Mouse (Mus musculus) activated CD4-positive, CD25-positive, alpha-beta regulatory T cell, adult 4 months (primary cell): ENCODE data around the gene Tas2r124. TPM values are rescaled to one million over a fixed set of nuclear protein-coding genes. Genes with fewer than 3 reads are reported as not detected.

Source experiments
- ATAC-seq: one replicate; pipeline ENCODE4 v1.8.0; 2017
- polyA plus RNA-seq, 2 experiments: library from polyadenylated mRNA; unstranded; fragments of 100-300 nt; shearing (Covaris generic); gene quantifications; one replicate each; pipeline ENCODE4 v1.2.1; 2017

Tas2r124 gene
- not detected for polyA plus RNA-seq

DNA sequence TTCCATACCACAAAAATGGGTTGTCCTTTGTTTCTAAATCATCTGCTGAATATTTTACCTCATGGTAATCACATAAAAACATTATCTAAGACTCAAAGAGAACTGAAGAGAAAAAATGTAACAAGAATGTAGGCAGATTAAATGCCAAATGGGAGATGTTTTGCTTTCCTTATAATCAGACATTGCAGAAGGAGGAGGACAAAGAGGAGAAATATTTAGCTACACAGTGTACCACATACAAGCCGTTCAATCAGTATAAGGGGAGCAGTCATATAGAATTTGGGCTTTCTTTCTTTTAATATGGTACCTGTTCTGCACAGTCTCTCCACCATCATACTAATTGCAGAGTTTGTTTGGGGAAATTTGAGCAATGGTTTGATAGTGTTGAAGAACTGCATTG lies at the start of gene Tas2r124:
Gene Tas2r124 (plus strand): TSS at position 301 of the 400 bp plus-strand sequence.
- no peak for ATAC-seq

DNA sequence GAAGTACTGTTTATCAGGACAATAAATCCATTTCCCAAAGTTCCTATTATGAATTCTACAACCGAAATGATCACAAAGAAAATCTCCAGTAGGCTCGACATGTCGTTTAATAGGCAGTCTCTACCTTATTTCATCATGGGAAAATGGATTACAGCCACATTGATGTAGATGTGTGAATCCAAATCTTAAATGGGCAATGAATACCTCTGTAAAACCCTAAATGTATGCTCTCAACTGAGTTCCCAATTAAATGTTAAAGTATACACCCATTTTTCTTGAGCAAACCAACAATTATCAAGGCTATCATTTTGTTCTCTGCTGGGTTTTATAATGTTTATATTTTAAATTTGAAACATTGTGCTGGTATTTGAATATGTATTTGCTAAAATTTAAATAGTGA lies 42.7 kb upstream of the Tas2r124 start, which contains the start of gene Tas2r122:
Gene Tas2r122 (minus strand): TSS at position 101 of the 400 bp plus-strand sequence.
- ATAC-seq: no peak

- no peak for ATAC-seq
Measured at GRCm38 (mm10) chr6:132737935-132738334, 16.6 kb upstream of the Tas2r124 start, which contains the start of gene Tas2r115. Tas2r115 (minus strand) TSS chr6:132738035.

- no peak for ATAC-seq
Measured at GRCm38 (mm10) chr6:132750206-132750605, 4.3 kb upstream of the Tas2r124 start.

GRCm38 (mm10) chr6:132761831-132762230 lies 7.3 kb downstream of the Tas2r124 start, which contains the start of gene Tas2r102:
Tas2r102 (plus strand) TSS chr6:132762131.
- no peak for ATAC-seq

GRCm38 (mm10) chr6:132778062-132778461 lies 23.5 kb downstream of the Tas2r124 start, which contains the start of gene Tas2r136:
Tas2r136 (minus strand) TSS chr6:132778162.
- no peak for ATAC-seq

DNA sequence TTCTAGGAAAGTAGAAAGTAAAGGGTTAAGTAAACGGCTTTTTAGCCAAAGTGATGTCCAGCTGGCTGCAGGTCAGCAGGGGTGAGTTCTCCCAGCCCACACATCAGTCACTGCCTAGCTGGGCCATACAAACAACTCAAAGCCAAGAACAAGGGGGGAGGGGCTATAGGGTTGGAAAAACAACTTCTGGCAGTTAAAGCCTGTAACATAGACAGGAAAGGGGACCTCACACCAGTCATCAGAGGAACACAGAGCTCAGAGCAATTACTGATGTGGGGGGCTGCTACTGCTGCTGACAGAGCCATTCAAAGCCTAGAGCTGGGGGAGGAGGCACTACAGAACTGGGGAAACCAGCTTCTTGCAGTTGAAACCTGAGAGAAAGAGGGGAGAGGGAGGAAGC lies 40.9 kb downstream of the Tas2r124 start:
- no peak for ATAC-seq

DNA sequence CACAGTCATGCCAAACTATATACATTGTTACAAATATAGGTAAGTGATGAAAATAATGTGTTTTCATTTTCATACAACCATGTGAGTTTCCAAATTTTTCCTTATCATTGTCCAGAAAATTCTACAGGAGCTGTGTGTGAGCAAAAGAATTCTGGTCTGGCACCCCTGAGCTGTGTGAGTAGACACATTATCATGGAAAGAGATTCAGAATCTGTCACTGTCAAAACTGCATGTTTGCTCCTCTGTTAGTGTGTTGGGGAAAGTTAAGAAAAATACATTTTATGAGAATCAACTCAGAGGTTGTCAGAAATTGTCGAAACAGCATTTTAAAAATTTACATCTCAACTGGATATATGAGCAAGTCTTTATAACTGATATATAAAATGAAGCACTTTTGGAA lies 48.0 kb downstream of the Tas2r124 start, which contains the start of gene Tas2r117:
Gene Tas2r117 (plus strand): TSS at position 301 of the 400 bp plus-strand sequence.
- ATAC-seq: no peak

Other genes starting within 250 kb of the Tas2r124 start
- gene Prh1, start 184.9 kb upstream of the Tas2r124 start, polyA plus RNA-seq: not detected
- not detected for gene Prp2, start 158.8 kb upstream of the Tas2r124 start, polyA plus RNA-seq
- not detected for gene A630073D07Rik, start 103.2 kb upstream of the Tas2r124 start, polyA plus RNA-seq
- not detected for gene Tas2r120, start 97.8 kb upstream of the Tas2r124 start, polyA plus RNA-seq
- not detected for gene Tas2r121, start 53.7 kb upstream of the Tas2r124 start, polyA plus RNA-seq
- gene Tas2r122, start 42.8 kb upstream of the Tas2r124 start, polyA plus RNA-seq: not detected
- gene Tas2r115, start 16.7 kb upstream of the Tas2r124 start, polyA plus RNA-seq: not detected
- gene Tas2r102, start 7.4 kb downstream of the Tas2r124 start, polyA plus RNA-seq: not detected
- not detected for gene Tas2r136, start 23.4 kb downstream of the Tas2r124 start, polyA plus RNA-seq
- gene Tas2r117, start 48.1 kb downstream of the Tas2r124 start, polyA plus RNA-seq: not detected
- not detected for gene Tas2r123, start 92.4 kb downstream of the Tas2r124 start, polyA plus RNA-seq
- not detected for gene Tas2r116, start 100.7 kb downstream of the Tas2r124 start, polyA plus RNA-seq
- gene Tas2r110, start 113.3 kb downstream of the Tas2r124 start, polyA plus RNA-seq: not detected
- not detected for gene Tas2r113, start 138.3 kb downstream of the Tas2r124 start, polyA plus RNA-seq
- gene Tas2r125, start 154.9 kb downstream of the Tas2r124 start, polyA plus RNA-seq: not detected
- not detected for gene Tas2r129, start 196.4 kb downstream of the Tas2r124 start, polyA plus RNA-seq
- not detected for gene Tas2r131, start 203.2 kb downstream of the Tas2r124 start, polyA plus RNA-seq
- not detected for gene Tas2r109, start 226.2 kb downstream of the Tas2r124 start, polyA plus RNA-seq